Mouse (Mus musculus): ENCODE data around the gene Tekt2. TPM values are rescaled to one million over a fixed set of nuclear protein-coding genes. Genes with fewer than 3 reads are reported as not detected.

Gene Tekt2
- 1.3 and 2.5 TPM in 2 replicates for polyA plus RNA-seq (2014; fragmentation: Nextera tagmentation; extraction: Ambion mirVana)

DNA sequence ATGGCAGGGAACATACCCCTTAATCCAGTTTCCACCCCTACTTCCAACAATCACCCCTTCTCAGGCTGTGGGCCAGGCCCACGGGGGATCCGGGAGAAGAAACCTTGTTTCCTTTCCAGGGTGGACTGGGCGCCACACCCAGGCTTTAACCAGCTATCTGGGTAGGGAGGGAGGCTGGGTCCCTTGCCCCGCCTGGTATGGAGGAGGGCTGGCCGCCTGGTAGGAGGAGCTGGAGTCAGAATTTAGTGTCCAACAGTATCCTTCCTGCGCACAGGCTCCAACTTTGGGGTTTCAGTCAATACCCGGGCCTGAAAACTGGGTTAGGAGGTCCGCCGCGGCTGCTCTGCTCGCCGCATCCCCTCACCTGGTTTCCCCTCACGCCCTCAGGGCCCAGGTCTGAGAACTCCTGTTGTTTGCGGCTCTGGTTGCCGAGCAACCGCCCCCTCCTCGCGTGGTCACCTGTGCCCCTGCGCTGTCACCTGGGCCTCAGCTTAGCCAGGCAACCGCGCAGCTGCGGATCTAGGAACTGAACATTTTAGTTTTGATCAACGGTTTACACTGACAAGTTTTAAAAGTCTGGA lies at the start of gene Tekt2:
Gene Tekt2, minus strand, starts transcription at position 408 of the 581 bp plus-strand sequence.
- WGBS: 12% methylated on average over 23 of the region's 23 CpGs
- TF ChIP-seq CTCF (IDR thresholded peaks at IDR 0.05; ENCODE audit: low read depth): no peak
- Histone ChIP-seq H3K36me3 (ENCODE audit: insufficient read depth) (no peaks in the 10 kb centered on the region), H3K27me3 (ENCODE audit: insufficient read depth, low read length) (peaks cover 8% of the 10 kb centered on the region), H3K9me3 (ENCODE audit: low read depth, low read length) (no peaks in the 10 kb centered on the region), H3K4me3 (ENCODE audit: low read depth, low read length) (peak within 1 kb of the TSS; percentile 16; the same call in 1 of the 2 replicates), H3K27ac (ENCODE audit: low read depth) (no peak within 1 kb of the TSS), H3K4me2 (peak within 1 kb of the TSS; percentile 50), H3K9ac (0 out of 2 replicates have a peak within 1 kb of the TSS, but pooled peaks have one; percentile 23), H3K4me1 (ENCODE audit: insufficient read depth) (peaks cover 2% of the 10 kb centered on the region; the same call in 1 of the 2 replicates)
- peak; percentile 26 for DNase-seq
- no peak for ATAC-seq (ENCODE audit: insufficient read depth)

DNA sequence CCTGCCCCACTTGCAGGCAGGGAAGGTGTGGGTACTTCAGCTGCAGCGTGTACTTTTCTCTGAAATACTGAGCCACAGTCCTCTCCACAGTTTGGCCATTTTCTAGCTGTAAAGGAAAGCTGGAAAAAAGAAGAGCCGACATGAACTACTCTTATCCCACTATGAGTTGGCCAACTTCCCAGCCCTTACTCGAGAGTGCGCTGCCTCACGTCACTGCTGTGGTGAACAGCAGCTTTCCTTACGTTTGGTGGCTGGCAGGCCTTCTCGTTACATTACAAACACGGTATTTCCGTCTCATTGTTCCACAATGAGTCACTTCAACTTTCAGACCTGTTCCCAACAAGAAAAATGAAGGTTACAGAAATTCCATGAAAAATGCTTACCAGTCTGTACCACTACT lies 46.0 kb upstream of the Tekt2 start:
- H3K4me3 ChIP-seq (ENCODE audit: low read depth, low read length): no peak overlapping the region
- H3K27me3 ChIP-seq (ENCODE audit: insufficient read depth, low read length): no peaks in the 10 kb centered on the region
- peaks cover 21% of the 10 kb centered on the region for H3K36me3 ChIP-seq (ENCODE audit: insufficient read depth)
- no peak for ATAC-seq (ENCODE audit: insufficient read depth)
- peak; percentile 54 for DNase-seq
- no peaks in the 10 kb centered on the region for H3K4me1 ChIP-seq (ENCODE audit: insufficient read depth)
- no peak overlapping the region for H3K27ac ChIP-seq (ENCODE audit: low read depth)
- no peak overlapping the region for H3K9ac ChIP-seq
- no peak overlapping the region for H3K4me2 ChIP-seq
- H3K9me3 ChIP-seq (ENCODE audit: low read depth, low read length): no peaks in the 10 kb centered on the region
- no peak for TF ChIP-seq CTCF (IDR thresholded peaks at IDR 0.05; ENCODE audit: low read depth)
- WGBS: 69% methylated on average over 9 of the region's 9 CpGs

DNA sequence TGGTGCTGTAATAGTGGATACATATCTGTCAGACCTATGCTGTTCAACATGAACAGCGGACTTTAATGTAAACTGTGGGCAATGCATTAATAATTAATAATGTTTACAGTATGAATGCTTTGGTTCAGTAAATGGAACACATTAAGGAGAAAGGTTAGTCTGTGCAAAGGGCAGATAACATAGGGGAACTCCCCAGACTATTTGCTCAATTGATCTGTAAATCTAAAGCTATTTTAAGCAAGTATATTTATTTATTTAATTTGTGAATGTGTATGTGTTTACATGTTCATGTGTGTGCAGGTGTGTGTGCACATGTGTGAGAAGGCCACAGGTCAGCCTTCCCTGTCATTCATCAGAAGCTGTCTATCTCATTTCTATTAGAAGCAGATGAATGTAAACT lies 34.6 kb upstream of the Tekt2 start:
- no peak overlapping the region for H3K4me2 ChIP-seq
- H3K27me3 ChIP-seq (ENCODE audit: insufficient read depth, low read length): no peaks in the 10 kb centered on the region
- TF ChIP-seq CTCF (IDR thresholded peaks at IDR 0.05; ENCODE audit: low read depth): no peak
- no peak overlapping the region for H3K27ac ChIP-seq (ENCODE audit: low read depth)
- H3K4me3 ChIP-seq (ENCODE audit: low read depth, low read length): no peak overlapping the region
- no peaks in the 10 kb centered on the region for H3K4me1 ChIP-seq (ENCODE audit: insufficient read depth)
- WGBS: 78% methylated on average over 1 of the region's 1 CpGs
- H3K36me3 ChIP-seq (ENCODE audit: insufficient read depth): peaks cover 30% of the 10 kb centered on the region
- ATAC-seq (ENCODE audit: insufficient read depth): no peak
- DNase-seq: no peak
- no peaks in the 10 kb centered on the region for H3K9me3 ChIP-seq (ENCODE audit: low read depth, low read length)
- no peak overlapping the region for H3K9ac ChIP-seq

DNA sequence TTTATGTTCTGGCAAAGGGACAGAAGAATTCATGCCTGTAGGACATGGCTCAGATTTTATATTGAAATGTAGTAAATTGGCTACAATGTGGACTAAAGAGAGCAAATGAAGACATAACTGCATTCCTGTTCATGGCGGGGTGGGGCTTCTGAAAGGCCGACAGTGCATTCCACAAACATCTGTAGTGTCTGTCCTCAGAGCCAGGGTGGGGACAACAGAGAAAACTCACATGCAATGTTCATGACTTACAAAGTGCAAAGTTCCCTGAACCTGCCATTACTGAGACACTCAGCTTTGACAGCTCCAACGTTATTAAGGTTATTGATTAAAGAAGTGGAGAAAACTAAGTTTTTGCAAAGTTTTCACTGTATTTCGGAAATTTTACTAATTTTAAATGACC lies 18.0 kb upstream of the Tekt2 start:
- Histone ChIP-seq H3K27ac (ENCODE audit: low read depth) (no peak overlapping the region), H3K9me3 (ENCODE audit: low read depth, low read length) (no peaks in the 10 kb centered on the region), H3K9ac (no peak overlapping the region), H3K27me3 (ENCODE audit: insufficient read depth, low read length) (no peaks in the 10 kb centered on the region), H3K36me3 (ENCODE audit: insufficient read depth) (peaks cover 36% of the 10 kb centered on the region), H3K4me1 (ENCODE audit: insufficient read depth) (no peaks in the 10 kb centered on the region), H3K4me3 (ENCODE audit: low read depth, low read length) (no peak overlapping the region), H3K4me2 (no peak overlapping the region)
- 58% methylated on average over 4 of the region's 4 CpGs for WGBS
- DNase-seq: no peak
- TF ChIP-seq CTCF (IDR thresholded peaks at IDR 0.05; ENCODE audit: low read depth): no peak
- ATAC-seq (ENCODE audit: insufficient read depth): no peak

DNA sequence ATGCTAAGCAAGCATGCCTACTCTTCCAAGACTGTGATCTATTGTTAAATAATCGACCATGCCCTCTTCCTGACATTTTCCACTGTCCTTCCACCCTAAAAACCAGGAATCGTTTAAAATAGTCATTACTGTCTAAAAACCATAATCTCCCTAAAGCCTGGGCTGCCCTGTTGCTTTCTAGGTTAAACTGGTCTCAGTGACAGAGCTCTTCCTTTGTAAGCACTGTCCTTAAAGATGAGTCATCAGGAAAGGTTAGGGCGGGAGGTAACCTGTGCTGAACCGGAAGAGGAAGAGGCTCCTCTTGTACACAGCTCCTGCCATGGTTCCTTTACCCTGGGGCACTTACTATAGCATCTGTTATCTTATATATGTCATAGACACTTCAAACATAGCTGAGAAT lies 14.0 kb upstream of the Tekt2 start:
- ATAC-seq (ENCODE audit: insufficient read depth) (no peak), DNase-seq (no peak)
- no peak overlapping the region for H3K27ac ChIP-seq (ENCODE audit: low read depth)
- H3K4me3 ChIP-seq (ENCODE audit: low read depth, low read length): no peak overlapping the region
- no peak for TF ChIP-seq CTCF (IDR thresholded peaks at IDR 0.05; ENCODE audit: low read depth)
- no peak overlapping the region for H3K9ac ChIP-seq
- H3K4me2 ChIP-seq: no peak overlapping the region
- no peaks in the 10 kb centered on the region for H3K27me3 ChIP-seq (ENCODE audit: insufficient read depth, low read length)
- H3K9me3 ChIP-seq (ENCODE audit: low read depth, low read length): no peaks in the 10 kb centered on the region
- WGBS: 54% methylated on average over 4 of the region's 4 CpGs
- no peaks in the 10 kb centered on the region for H3K4me1 ChIP-seq (ENCODE audit: insufficient read depth)
- 0 out of 2 replicates have a peak, but pooled peaks cover 13% of the 10 kb centered on the region for H3K36me3 ChIP-seq (ENCODE audit: insufficient read depth)

DNA sequence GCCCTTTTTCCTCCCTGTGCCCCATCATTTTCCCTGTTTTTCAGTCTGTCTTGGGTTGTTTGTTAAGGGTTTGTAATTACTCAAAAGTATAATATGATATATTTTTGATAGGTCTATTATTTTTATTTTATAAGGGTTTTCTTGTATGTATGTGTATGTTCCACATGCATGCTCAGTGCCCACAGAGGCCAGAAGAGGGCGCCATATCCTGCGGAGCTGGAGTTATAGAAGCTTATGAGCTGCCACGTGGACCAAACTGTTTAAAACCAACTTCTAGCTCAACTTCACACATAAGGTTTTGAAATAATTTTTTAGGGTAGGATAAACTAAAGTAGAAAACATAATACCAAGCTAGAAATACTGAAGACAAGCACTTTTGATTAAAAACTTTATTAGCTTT lies 6.9 kb upstream of the Tekt2 start:
- Histone ChIP-seq H3K9ac (no peak overlapping the region), H3K4me2 (no peak overlapping the region), H3K27me3 (ENCODE audit: insufficient read depth, low read length) (no peaks in the 10 kb centered on the region), H3K4me3 (ENCODE audit: low read depth, low read length) (no peak overlapping the region), H3K4me1 (ENCODE audit: insufficient read depth) (no peaks in the 10 kb centered on the region), H3K9me3 (ENCODE audit: low read depth, low read length) (no peaks in the 10 kb centered on the region), H3K27ac (ENCODE audit: low read depth) (no peak overlapping the region), H3K36me3 (ENCODE audit: insufficient read depth) (no peaks in the 10 kb centered on the region)
- peak; percentile 47 for TF ChIP-seq CTCF (IDR thresholded peaks at IDR 0.05; ENCODE audit: low read depth)
- WGBS: 40% methylated on average over 3 of the region's 3 CpGs
- ATAC-seq (ENCODE audit: insufficient read depth) (no peak), DNase-seq (peak; percentile 54)

DNA sequence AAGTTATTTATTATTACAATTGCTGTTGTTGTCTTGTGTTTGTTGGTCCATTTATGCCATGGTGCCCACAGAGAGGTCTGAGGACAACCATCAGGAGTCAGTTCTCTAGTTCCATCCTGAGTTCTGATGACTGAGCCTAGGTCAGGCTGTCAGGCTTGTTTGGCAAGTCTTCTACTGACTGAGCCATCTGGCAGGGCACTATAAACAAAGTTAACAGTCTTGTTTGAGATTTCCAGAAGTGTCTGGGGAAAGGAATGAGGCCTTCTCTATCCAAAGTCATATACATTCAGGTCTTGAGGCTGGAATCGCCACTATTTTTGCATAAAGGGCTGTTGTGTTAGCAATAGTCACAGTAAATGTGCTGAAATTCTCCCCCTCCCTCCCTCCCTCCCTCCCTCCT lies 6.3 kb upstream of the Tekt2 start:
- Histone ChIP-seq H3K27me3 (ENCODE audit: insufficient read depth, low read length) (no peaks in the 10 kb centered on the region), H3K4me1 (ENCODE audit: insufficient read depth) (no peaks in the 10 kb centered on the region), H3K4me3 (ENCODE audit: low read depth, low read length) (no peak overlapping the region), H3K27ac (ENCODE audit: low read depth) (no peak overlapping the region; the same call in 1 of the 2 replicates), H3K4me2 (no peak overlapping the region), H3K9ac (no peak overlapping the region), H3K9me3 (ENCODE audit: low read depth, low read length) (no peaks in the 10 kb centered on the region), H3K36me3 (ENCODE audit: insufficient read depth) (no peaks in the 10 kb centered on the region)
- ATAC-seq (ENCODE audit: insufficient read depth) (no peak), DNase-seq (peak; percentile 57)
- 64% methylated on average over 1 of the region's 1 CpGs for WGBS
- TF ChIP-seq CTCF (IDR thresholded peaks at IDR 0.05; ENCODE audit: low read depth): no peak
